Mouse (Mus musculus): Measurements from ENCODE around the gene Bcl7a.

Gene Bcl7a

GRCm38 (mm10) chr5:123376569-123376968, 32.9 kb downstream of the Bcl7a start:
- Histone ChIP-seq H3K27me3 (ENCODE audit: insufficient read depth, low read length) (no peaks in the 10 kb centered on the region), H3K4me3 (replicated peaks; ENCODE audit: low read length) (peak overlapping the region; percentile 76)

GRCm38 (mm10) chr5:123377120-123377955, 33.7 kb downstream of the Bcl7a start:
- Histone ChIP-seq H3K4me1 (replicated peaks; ENCODE audit: low read depth, low read length) (peaks cover 81% of the 10 kb centered on the region), H3K4me3 (replicated peaks; ENCODE audit: low read length) (peak overlapping the region; percentile 76), H3K9me3 (ENCODE audit: low read length) (no peaks in the 10 kb centered on the region), H3K27me3 (ENCODE audit: insufficient read depth, low read length) (no peaks in the 10 kb centered on the region), H3K36me3 (ENCODE audit: insufficient read depth, low read length) (peaks cover 18% of the 10 kb centered on the region)
- TF ChIP-seq CTCF (conservative IDR thresholded peaks at IDR 0.05; ENCODE audit: low read length), result peak; percentile 100
- no peak for TF ChIP-seq NANOG (IDR thresholded peaks at IDR 0.05; ENCODE audit: borderline replicate concordance, low read length)

More at GRCm38 (mm10) chr5:123376569-123376968, 32.9 kb downstream of the Bcl7a start:
- Histone ChIP-seq H3K9me3 (ENCODE audit: low read length) (no peaks in the 10 kb centered on the region), H3K4me1 (replicated peaks; ENCODE audit: low read depth, low read length) (peaks cover 81% of the 10 kb centered on the region), H3K36me3 (ENCODE audit: insufficient read depth, low read length) (peaks cover 25% of the 10 kb centered on the region)
- TF ChIP-seq POU5F1 (IDR thresholded peaks at IDR 0.05; ENCODE audit: borderline replicate concordance, low read length), result no peak
- no peak for TF ChIP-seq CTCF (conservative IDR thresholded peaks at IDR 0.05; ENCODE audit: low read length)
- TF ChIP-seq NANOG (IDR thresholded peaks at IDR 0.05; ENCODE audit: borderline replicate concordance, low read length), result no peak

GRCm38 (mm10) chr5:123378712-123379111, 35.1 kb downstream of the Bcl7a start:
- Histone ChIP-seq H3K4me3 (replicated peaks; ENCODE audit: low read length) (peak overlapping the region; percentile 76), H3K9me3 (ENCODE audit: low read length) (no peaks in the 10 kb centered on the region), H3K27me3 (ENCODE audit: insufficient read depth, low read length) (no peaks in the 10 kb centered on the region), H3K4me1 (replicated peaks; ENCODE audit: low read depth, low read length) (peaks cover 73% of the 10 kb centered on the region), H3K36me3 (ENCODE audit: insufficient read depth, low read length) (peaks cover 8% of the 10 kb centered on the region; the same call in 1 of the 2 replicates)
- TF ChIP-seq POU5F1 (IDR thresholded peaks at IDR 0.05; ENCODE audit: borderline replicate concordance, low read length) (no peak), NANOG (IDR thresholded peaks at IDR 0.05; ENCODE audit: borderline replicate concordance, low read length) (no peak), CTCF (conservative IDR thresholded peaks at IDR 0.05; ENCODE audit: low read length) (no peak)

- no peak for TF ChIP-seq NANOG (IDR thresholded peaks at IDR 0.05; ENCODE audit: borderline replicate concordance, low read length)
- TF ChIP-seq CTCF (conservative IDR thresholded peaks at IDR 0.05; ENCODE audit: low read length), result no peak
- no peak for TF ChIP-seq POU5F1 (IDR thresholded peaks at IDR 0.05; ENCODE audit: borderline replicate concordance, low read length)
- H3K27me3 ChIP-seq (ENCODE audit: insufficient read depth, low read length), result no peaks in the 10 kb centered on the region
- no peak overlapping the region for H3K4me3 ChIP-seq (replicated peaks; ENCODE audit: low read length)
- H3K9me3 ChIP-seq (ENCODE audit: low read length), result no peaks in the 10 kb centered on the region
- H3K4me1 ChIP-seq (replicated peaks; ENCODE audit: low read depth, low read length), result peaks cover 65% of the 10 kb centered on the region
- H3K36me3 ChIP-seq (ENCODE audit: insufficient read depth, low read length), result peaks cover 8% of the 10 kb centered on the region; the same call in 1 of the 2 replicates
Observed at GRCm38 (mm10) chr5:123379504-123379931, 35.9 kb downstream of the Bcl7a start.

- H3K9me3 ChIP-seq (ENCODE audit: low read length), result no peaks in the 10 kb centered on the region
- no peaks in the 10 kb centered on the region for H3K27me3 ChIP-seq (ENCODE audit: insufficient read depth, low read length)
- H3K36me3 ChIP-seq (ENCODE audit: insufficient read depth, low read length), result peaks cover 8% of the 10 kb centered on the region; the same call in 1 of the 2 replicates
- H3K4me1 ChIP-seq (replicated peaks; ENCODE audit: low read depth, low read length), result peaks cover 52% of the 10 kb centered on the region
- no peak for TF ChIP-seq POU5F1 (IDR thresholded peaks at IDR 0.05; ENCODE audit: borderline replicate concordance, low read length)
- TF ChIP-seq CTCF (conservative IDR thresholded peaks at IDR 0.05; ENCODE audit: low read length), result no peak
- no peak for TF ChIP-seq NANOG (IDR thresholded peaks at IDR 0.05; ENCODE audit: borderline replicate concordance, low read length)
- H3K4me3 ChIP-seq (replicated peaks; ENCODE audit: low read length), result peak overlapping the region; percentile 67
Observed at GRCm38 (mm10) chr5:123381968-123382367, 38.3 kb downstream of the Bcl7a start.

- H3K36me3 ChIP-seq (ENCODE audit: insufficient read depth, low read length), result peaks cover 8% of the 10 kb centered on the region; the same call in 1 of the 2 replicates
- TF ChIP-seq NANOG (IDR thresholded peaks at IDR 0.05; ENCODE audit: borderline replicate concordance, low read length) (no peak), POU5F1 (IDR thresholded peaks at IDR 0.05; ENCODE audit: borderline replicate concordance, low read length) (no peak), CTCF (conservative IDR thresholded peaks at IDR 0.05; ENCODE audit: low read length) (no peak)
- no peaks in the 10 kb centered on the region for H3K27me3 ChIP-seq (ENCODE audit: insufficient read depth, low read length)
- H3K4me3 ChIP-seq (replicated peaks; ENCODE audit: low read length), result peak overlapping the region; percentile 67
- peaks cover 44% of the 10 kb centered on the region for H3K4me1 ChIP-seq (replicated peaks; ENCODE audit: low read depth, low read length)
- H3K9me3 ChIP-seq (ENCODE audit: low read length), result no peaks in the 10 kb centered on the region
Observed at GRCm38 (mm10) chr5:123382686-123383085, 39.1 kb downstream of the Bcl7a start.

- Histone ChIP-seq H3K9me3 (ENCODE audit: low read length) (no peaks in the 10 kb centered on the region), H3K4me3 (replicated peaks; ENCODE audit: low read length) (no peak overlapping the region), H3K27me3 (ENCODE audit: insufficient read depth, low read length) (no peaks in the 10 kb centered on the region), H3K4me1 (replicated peaks; ENCODE audit: low read depth, low read length) (peaks cover 35% of the 10 kb centered on the region), H3K36me3 (ENCODE audit: insufficient read depth, low read length) (no peaks in the 10 kb centered on the region)
- no peak for TF ChIP-seq NANOG (IDR thresholded peaks at IDR 0.05; ENCODE audit: borderline replicate concordance, low read length)
- no peak for TF ChIP-seq POU5F1 (IDR thresholded peaks at IDR 0.05; ENCODE audit: borderline replicate concordance, low read length)
- TF ChIP-seq CTCF (conservative IDR thresholded peaks at IDR 0.05; ENCODE audit: low read length), result no peak
Observed at GRCm38 (mm10) chr5:123388452-123388851, 44.8 kb downstream of the Bcl7a start.

GRCm38 (mm10) chr5:123390536-123391441, 47.2 kb downstream of the Bcl7a start:
- Histone ChIP-seq H3K4me3 (replicated peaks; ENCODE audit: low read length) (peak overlapping the region; percentile 61), H3K36me3 (ENCODE audit: insufficient read depth, low read length) (no peaks in the 10 kb centered on the region), H3K9me3 (ENCODE audit: low read length) (no peaks in the 10 kb centered on the region), H3K4me1 (replicated peaks; ENCODE audit: low read depth, low read length) (peaks cover 51% of the 10 kb centered on the region), H3K27me3 (ENCODE audit: insufficient read depth, low read length) (peaks cover 7% of the 10 kb centered on the region; the same call in 1 of the 2 replicates)
- no peak for TF ChIP-seq POU5F1 (IDR thresholded peaks at IDR 0.05; ENCODE audit: borderline replicate concordance, low read length)
- TF ChIP-seq CTCF (conservative IDR thresholded peaks at IDR 0.05; ENCODE audit: low read length), result no peak
- TF ChIP-seq NANOG (IDR thresholded peaks at IDR 0.05; ENCODE audit: borderline replicate concordance, low read length), result peak; percentile 85; the same call in 1 of the 2 replicates

Data from E14TG2a.4 (cell line).